Mouse (Mus musculus) right cerebral cortex, postnatal 25 days (tissue): ENCODE results near the gene 1700029F12Rik.
"Not testable (repeated sequence)": the region's sequence is repeated elsewhere in the genome, so short reads cannot be mapped to it uniquely, and the experiment has no call there.

Experiments used
- DNase-seq: peaks from one replicate; pipeline ENCODE4 v3.0.0; 2022

The 1700029F12Rik gene

GRCm38 (mm10) chr13:97034262-97034661 lies at the start of gene 1700029F12Rik:
TSS of gene 1700029F12Rik (minus strand) at chr13:97034362.
- DNase-seq: no peak

DNA sequence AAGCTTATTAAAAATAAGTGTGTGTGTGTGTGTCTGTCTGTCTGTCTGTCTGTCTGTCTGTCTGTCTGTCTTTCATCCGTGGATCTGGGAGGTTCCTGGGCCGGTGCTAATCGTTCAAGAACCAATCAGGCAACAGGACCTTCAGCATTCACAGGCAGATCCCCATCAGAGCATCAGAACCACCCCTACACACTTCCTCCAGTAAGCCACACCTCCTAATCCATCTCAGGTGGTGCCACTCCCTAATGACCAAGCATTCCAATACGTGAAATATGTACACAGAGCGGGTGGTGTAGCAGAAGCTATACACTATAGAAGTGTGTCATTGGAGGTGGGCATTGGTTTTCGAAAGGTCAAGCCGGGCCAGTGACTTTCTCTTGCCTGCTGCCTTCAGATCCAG lies 48.3 kb upstream of the 1700029F12Rik start:
- no peak for DNase-seq

GRCm38 (mm10) chr13:97080615-97081014 lies 46.5 kb upstream of the 1700029F12Rik start:
- DNase-seq: no peak

DNA sequence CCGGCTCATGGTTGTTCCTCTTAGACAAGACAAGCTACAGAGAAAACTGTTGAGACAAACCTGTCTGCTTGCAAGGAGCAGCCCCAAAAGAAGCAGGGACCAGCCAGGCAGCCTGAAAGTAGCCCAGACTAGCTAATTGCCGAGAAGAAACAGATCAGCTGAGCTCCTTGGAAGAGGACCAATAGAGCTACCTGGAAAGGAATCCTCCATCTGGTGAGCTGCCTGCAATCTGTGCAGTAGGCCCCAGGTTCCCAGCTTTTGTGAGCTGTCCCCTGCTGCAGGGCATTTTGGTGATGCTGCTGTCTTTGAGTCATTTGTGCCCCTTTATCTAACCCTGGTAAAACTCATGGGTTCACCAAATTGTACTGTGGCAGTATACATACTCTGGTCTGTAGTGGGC lies 46.0 kb upstream of the 1700029F12Rik start:
- DNase-seq: peak; percentile 18

GRCm38 (mm10) chr13:97077556-97077955 lies 43.4 kb upstream of the 1700029F12Rik start:
- no peak for DNase-seq

DNA sequence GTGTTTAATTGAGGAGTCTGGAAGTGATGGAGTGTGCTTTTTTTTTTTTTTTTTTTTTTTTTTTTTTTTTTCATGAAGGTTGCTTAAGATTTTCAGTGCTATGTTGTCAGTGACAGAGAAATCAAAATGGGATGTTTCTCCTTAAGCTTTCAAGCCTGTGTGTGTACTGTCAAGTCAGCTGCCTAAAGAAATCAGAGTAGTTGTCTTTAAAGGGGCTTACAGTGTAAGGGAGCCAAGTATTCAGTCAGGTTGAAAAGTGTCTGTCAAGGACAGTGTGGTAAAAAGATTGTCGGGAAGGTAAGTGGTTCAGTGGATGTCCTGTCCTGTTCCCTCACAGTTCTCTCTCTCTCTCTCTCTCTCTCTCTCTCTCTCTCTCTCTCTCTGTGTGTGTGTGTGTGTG lies 39.3 kb upstream of the 1700029F12Rik start:
- no peak for DNase-seq

GRCm38 (mm10) chr13:97071626-97072241 lies 37.6 kb upstream of the 1700029F12Rik start:
- DNase-seq: peak; percentile 68

GRCm38 (mm10) chr13:97070931-97071625 lies 36.9 kb upstream of the 1700029F12Rik start:
- DNase-seq: peak; percentile 65

GRCm38 (mm10) chr13:97068151-97068550 lies 34.0 kb upstream of the 1700029F12Rik start:
- no peak for DNase-seq

- DNase-seq: no peak
These were observed 33.5 kb upstream of the 1700029F12Rik start for GRCm38 (mm10) chr13:97067691-97068090.

DNA sequence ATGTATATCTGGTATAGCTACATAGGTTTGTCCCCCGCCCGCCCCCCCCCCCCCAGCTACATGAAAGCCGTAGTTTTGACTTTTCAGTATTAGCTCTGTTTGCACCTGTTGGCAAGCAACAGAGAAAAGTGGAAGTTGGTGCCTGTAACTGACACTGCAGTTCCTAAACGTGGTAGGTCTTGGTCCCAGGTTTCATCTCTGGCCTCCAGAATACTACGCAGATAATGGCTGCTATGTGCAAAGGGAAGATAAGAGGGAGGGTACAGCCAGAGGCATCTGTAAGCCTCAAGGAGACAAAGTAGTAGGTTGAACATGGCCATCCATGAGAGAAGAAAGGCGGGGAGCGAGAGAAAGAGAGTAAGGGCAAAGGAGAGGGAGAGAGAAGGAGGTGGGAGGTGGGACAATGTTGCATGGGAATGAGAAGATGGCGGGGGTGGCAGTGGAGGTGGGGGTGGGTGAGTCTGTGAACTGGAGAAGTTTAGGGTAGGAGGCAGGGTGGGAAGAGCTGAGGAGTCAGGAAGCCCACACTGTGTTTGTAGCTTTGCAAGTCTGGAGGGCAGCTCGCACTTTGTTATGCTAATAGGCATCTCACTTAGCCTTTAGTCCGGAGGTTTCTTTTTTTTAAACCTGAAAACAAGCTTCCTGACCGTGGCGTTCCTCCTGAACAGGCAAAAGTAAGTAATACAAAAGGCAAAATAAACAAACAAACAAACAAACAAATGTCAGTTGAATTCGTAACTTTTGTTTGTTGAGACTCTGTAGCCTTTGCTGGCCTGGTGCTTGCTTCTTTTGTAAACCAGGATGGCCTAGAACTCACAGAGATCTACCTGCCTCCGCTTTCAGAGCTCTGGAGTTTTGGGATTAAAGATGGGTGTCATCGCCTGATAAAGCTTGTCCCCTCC lies 32.7 kb upstream of the 1700029F12Rik start, which contains the start of gene Fam169a:
Gene Fam169a (plus strand): TSS at position 638 of the 902 bp plus-strand sequence.
- DNase-seq: no peak

- DNase-seq: not testable (repeated sequence)
These were observed 30.9 kb upstream of the 1700029F12Rik start for GRCm38 (mm10) chr13:97064844-97065621.

DNA sequence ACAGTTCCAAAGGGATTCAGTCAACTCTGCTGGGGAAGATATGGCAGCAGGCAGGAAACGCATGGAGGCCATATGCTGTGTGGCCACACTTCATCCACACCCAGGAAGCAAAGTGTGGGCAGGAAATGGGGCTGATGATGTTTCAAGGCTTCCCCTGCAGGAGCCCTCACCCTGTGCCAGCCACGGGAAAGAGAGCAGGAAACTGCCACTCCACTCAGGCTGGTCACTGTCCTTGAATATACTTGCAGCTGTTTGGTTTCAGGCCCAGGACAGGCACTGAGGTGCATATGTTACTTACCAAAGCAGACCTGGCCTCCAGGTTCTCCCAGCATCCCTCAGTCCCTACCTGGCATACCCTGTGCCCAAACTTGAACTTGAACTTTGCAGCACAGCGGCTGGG lies 30.3 kb upstream of the 1700029F12Rik start:
- no peak for DNase-seq

DNA sequence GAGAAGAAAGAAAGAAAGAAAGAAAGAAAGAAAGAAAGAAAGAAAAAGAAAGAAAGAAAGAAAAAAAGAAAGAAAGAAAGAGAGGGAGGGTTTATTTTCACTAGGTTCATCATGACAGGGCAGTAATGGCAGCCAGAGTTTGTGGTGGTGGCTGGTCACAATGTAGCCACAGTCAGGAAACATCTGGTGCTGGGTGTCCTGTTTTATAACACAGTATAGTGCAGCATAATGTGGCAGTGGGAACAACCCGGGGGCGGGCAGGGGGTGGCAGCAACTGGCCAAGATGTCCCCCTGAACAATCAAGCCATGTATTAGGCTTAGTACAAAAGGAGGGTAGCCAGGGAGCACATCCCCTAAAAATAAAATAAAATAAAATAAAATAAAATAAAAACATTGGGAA lies 29.3 kb upstream of the 1700029F12Rik start:
- DNase-seq: no peak

DNA sequence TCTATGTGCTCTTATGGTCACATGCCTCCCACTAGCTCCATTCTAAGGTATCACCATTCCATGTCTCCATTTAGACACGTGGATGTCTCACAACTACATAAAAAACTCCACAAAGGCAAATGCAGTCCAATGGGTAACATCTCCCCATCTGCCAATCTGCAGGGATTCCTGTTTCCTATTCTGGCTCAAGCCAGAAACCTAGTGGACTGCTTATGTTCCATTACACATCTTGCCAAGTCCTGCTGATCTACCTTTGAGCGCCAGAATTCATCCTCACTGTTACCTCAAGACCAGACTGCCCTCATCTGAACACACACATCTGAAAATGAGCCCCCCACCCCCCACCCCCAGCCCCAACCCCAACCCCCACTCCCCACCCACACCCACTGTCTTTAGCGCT lies 28.0 kb upstream of the 1700029F12Rik start:
- no peak for DNase-seq

GRCm38 (mm10) chr13:97060331-97060730 lies 26.2 kb upstream of the 1700029F12Rik start:
- no peak for DNase-seq

DNA sequence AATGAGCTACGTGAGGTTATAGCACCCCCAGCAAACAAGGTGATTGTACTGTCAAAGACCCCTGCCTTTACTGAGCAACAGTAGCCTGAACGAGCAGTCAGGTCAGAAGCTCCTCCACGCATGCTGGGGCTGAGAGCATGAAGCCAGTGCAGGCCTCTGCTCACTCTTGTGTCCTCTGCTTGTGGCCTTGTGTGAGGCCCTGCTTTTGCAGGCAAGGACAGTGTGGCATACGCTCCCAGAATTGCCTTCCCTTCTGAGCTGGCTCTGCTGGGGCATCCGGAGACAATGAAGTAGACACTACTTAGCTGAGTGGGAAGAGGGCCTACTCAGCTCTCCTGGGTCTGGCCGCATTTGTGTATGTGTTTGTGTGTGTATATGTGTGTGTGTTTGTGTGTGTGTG lies 25.6 kb upstream of the 1700029F12Rik start:
- DNase-seq: no peak

DNA sequence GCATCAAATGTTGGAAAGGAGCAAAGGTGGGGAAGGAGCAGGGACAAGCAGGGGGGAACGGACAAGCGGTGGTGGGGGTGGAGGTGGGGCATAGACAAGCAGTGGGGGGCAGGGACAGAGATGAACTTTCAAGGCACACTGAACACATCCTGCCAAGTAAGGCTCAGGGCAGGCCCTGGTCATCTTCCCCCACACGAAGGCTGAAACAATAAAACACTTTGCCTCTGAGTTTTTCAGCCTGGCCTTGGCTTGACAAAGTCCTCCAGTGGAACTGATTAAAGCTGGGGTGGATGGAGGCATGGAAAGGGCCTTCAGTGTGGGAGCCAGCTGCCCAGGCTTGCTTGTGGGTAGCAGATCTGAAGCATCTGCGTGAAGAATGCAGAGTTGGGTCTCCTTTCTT lies 23.7 kb upstream of the 1700029F12Rik start:
- DNase-seq: no peak

- no peak for DNase-seq
These were observed 19.7 kb upstream of the 1700029F12Rik start for GRCm38 (mm10) chr13:97053844-97054243.

GRCm38 (mm10) chr13:97052667-97053066 lies 18.5 kb upstream of the 1700029F12Rik start:
- peak; percentile 72 for DNase-seq

DNA sequence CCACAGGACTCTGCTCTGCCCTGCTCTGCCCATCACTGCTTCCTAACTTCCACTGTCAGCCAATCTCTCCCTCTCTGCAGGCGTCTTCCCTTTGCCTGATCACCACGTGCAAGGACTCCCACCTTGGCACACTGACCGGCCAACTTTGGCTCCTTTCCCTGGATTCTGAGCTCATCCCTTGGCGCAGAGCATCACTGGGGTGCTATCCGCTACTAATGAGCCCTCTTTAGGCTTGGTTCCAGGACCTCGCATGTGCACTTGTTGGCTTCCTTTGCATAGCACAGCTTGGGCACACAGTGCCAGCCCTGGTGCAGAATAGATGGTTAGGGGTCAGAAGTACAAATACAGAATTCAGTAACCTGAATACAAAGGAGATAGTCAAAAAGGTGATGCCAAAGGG lies 17.0 kb upstream of the 1700029F12Rik start:
- DNase-seq: no peak

DNA sequence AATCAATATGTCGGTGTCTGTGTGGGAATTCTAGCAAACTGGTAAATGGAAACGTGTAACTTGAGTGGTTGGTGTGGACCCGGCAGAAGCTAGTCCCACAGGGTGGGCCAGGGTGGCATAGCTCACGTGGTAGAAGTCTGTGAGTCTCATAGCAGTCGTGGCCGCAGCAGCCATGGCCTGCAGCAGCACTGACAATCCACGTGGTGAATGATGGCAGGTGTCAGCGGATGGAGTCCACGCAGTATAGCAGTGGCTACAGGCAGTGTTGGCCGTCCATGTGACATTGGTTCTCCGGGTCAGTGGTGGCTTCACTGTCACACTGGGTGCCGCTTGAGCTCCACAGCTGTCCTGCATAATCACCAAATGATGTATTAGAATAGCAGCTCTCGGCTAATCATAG lies 4.1 kb downstream of the 1700029F12Rik start:
- no peak for DNase-seq

DNA sequence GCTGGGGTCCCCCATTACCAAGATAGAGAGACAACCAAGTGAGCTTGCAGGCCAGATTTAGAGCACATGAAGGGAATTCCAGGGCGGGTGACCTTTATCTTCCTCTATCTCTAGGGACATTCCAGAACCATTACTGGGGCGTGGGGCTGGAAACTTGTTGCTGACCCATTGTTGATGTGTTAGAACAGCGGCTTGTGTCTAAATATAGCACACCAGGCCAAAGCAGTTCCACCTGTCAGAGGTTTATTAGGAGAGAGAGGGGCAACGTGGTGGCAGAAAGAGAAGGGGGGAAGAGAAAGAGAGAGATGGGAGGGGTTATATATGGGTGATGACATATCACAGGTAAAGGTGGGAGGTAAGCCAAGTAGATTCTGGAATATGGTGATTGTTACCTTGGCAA lies 12.3 kb downstream of the 1700029F12Rik start:
- no peak for DNase-seq
